Comparison of ENCODE assay signal across 24 mouse cellular contexts in the genomic region with DNA sequence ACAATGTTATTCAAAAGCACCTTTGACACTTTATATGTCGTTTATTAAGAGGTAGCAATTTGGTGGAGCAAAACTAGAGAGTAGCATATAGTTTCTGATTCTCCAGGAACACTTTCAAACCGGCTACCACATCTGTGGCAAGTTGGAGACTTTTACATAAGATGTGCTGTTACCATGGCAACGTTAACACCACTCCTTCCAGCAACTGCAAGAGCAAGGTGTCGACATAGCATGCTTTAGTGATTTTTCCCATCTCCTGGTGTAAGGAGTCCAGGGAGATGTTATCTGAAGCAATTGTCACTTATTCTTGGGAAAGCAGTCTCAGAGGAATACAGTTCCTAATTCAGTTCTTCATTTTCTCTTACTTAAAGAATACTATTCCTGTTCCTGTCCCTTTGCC.
DNase-seq lines count a peak whose midpoint lies in the region; ATAC-seq lines count a peak whose summit lies in the region.
"Had no signal": no experiment of that assay in that cellular context is flagged by ENCODE, and none has a peak within 500 bp of the region (broad histone marks: within the 10 kb centered on the region; RNA-seq: fewer than 3 reads in every experiment).

No protein-coding gene starts in this region.

- peaks cover 3% of the 10 kb centered on the region; the same call in 1 of the 2 replicates for H3K4me1 ChIP-seq in hindbrain, embryonic 14.5 days (replicated peaks; ENCODE audit: control insufficient read depth, insufficient read depth, low read length)
- H3K4me1 ChIP-seq in hindbrain, embryonic 13.5 days (replicated peaks) = peaks cover 10% of the 10 kb centered on the region
- H3K4me1 ChIP-seq in midbrain, embryonic 16.5 days (ENCODE audit: control insufficient read depth, insufficient read depth, low read length) = 0 out of 2 replicates have a peak, but pooled peaks cover 3% of the 10 kb centered on the region
- H3K4me1 ChIP-seq in midbrain, embryonic 10.5 days = no peaks in the 10 kb centered on the region
- H3K4me1 ChIP-seq: heart, embryonic 12.5 days; liver, embryonic 12.5 days had no signal

- DNase-seq in hindbrain, embryonic 14.5 days (ENCODE audit: low spot score) = peak; percentile 58
- no peak for DNase-seq in midbrain, embryonic 10.5 days (ENCODE audit: low spot score)
- DNase-seq in brain, embryonic 18.5 days (ENCODE audit: low read depth, low spot score) = peak; percentile 36
- DNase-seq in right cerebral cortex, postnatal 36 days (ENCODE audit: low spot score in 2 of 2) = peak; percentile 7 to 47
- DNase-seq in thymus, postnatal 4 days = no peak
- DNase-seq: adrenal gland, adult 8-10 months; cerebellum, adult 2 months; cerebellum, postnatal 36 days; heart, postnatal 14 days; kidney, adult 18-20 months; layer of hippocampus, postnatal 36 days; lung, embryonic 14.5 days; lung, postnatal 36 days; thymus, postnatal 25 days had no signal

- no peak overlapping the region for H3K4me3 ChIP-seq in hindbrain, embryonic 14.5 days (replicated peaks; ENCODE audit: low read length)
- H3K4me3 ChIP-seq in hindbrain, embryonic 13.5 days = no peak overlapping the region
- H3K4me3 ChIP-seq in midbrain, embryonic 16.5 days (ENCODE audit: low read depth, low read length) = no peak overlapping the region
- no peak overlapping the region for H3K4me3 ChIP-seq in midbrain, embryonic 10.5 days
- H3K4me3 ChIP-seq: embryonic facial prominence, embryonic 10.5 days; forebrain, embryonic 12.5 days; heart, embryonic 12.5 days; limb, embryonic 12.5 days; liver, embryonic 12.5 days; myocyte had no signal

- no peaks in the 10 kb centered on the region for H3K9me3 ChIP-seq in hindbrain, embryonic 14.5 days (ENCODE audit: control insufficient read depth, low read length)
- no peaks in the 10 kb centered on the region for H3K9me3 ChIP-seq in hindbrain, embryonic 13.5 days
- H3K9me3 ChIP-seq in midbrain, embryonic 16.5 days (replicated peaks; ENCODE audit: control insufficient read depth, low read length, poor library complexity, severe bottlenecking) = no peaks in the 10 kb centered on the region
- no peaks in the 10 kb centered on the region for H3K9me3 ChIP-seq in midbrain, embryonic 10.5 days (replicated peaks)
- H3K9me3 ChIP-seq: embryonic facial prominence, embryonic 10.5 days; forebrain, embryonic 12.5 days; heart, embryonic 12.5 days; limb, embryonic 12.5 days; liver, embryonic 12.5 days had no signal

- no peaks in the 10 kb centered on the region for H3K36me3 ChIP-seq in hindbrain, embryonic 14.5 days (replicated peaks; ENCODE audit: control insufficient read depth, insufficient read depth)
- H3K36me3 ChIP-seq in hindbrain, embryonic 13.5 days = no peaks in the 10 kb centered on the region
- no peaks in the 10 kb centered on the region for H3K36me3 ChIP-seq in midbrain, embryonic 16.5 days (ENCODE audit: control insufficient read depth, insufficient read depth, low read length)
- no peaks in the 10 kb centered on the region for H3K36me3 ChIP-seq in midbrain, embryonic 10.5 days
- H3K36me3 ChIP-seq: embryonic facial prominence, embryonic 10.5 days; forebrain, embryonic 12.5 days; heart, embryonic 12.5 days; limb, embryonic 12.5 days; liver, embryonic 12.5 days had no signal

- H3K27ac ChIP-seq in hindbrain, embryonic 14.5 days = no peak overlapping the region
- H3K27ac ChIP-seq in hindbrain, embryonic 13.5 days = no peak overlapping the region
- H3K27ac ChIP-seq in midbrain, embryonic 16.5 days (ENCODE audit: low read length) = no peak overlapping the region
- H3K27ac ChIP-seq in midbrain, embryonic 10.5 days (replicated peaks) = no peak overlapping the region
- H3K27ac ChIP-seq: embryonic facial prominence, embryonic 10.5 days; forebrain, embryonic 12.5 days; kidney, postnatal 0 days; limb, embryonic 12.5 days; liver, embryonic 12.5 days; stomach, postnatal 0 days had no signal

- ATAC-seq in hindbrain, embryonic 14.5 days (ENCODE audit: low FRiP score) = no peak
- no peak for ATAC-seq in hindbrain, embryonic 13.5 days (ENCODE audit: low FRiP score)
- ATAC-seq in midbrain, embryonic 16.5 days = peak; percentile 56; the same call in 1 of the 2 replicates
- ATAC-seq: liver, embryonic 12.5 days had no signal

- H3K4me2 ChIP-seq in hindbrain, embryonic 14.5 days (replicated peaks) = no peak overlapping the region
- H3K4me2 ChIP-seq in hindbrain, embryonic 13.5 days = no peak overlapping the region
- H3K4me2 ChIP-seq in midbrain, embryonic 16.5 days (ENCODE audit: low read length) = no peak overlapping the region
- H3K4me2 ChIP-seq: forebrain, embryonic 12.5 days; heart, embryonic 12.5 days; limb, embryonic 12.5 days; liver, embryonic 12.5 days; lung, embryonic 14.5 days had no signal

- no peak overlapping the region for H3K9ac ChIP-seq in hindbrain, embryonic 14.5 days
- H3K9ac ChIP-seq in hindbrain, embryonic 13.5 days = no peak overlapping the region
- H3K9ac ChIP-seq in midbrain, embryonic 16.5 days (ENCODE audit: low read depth, low read length) = no peak overlapping the region
- H3K9ac ChIP-seq: forebrain, embryonic 12.5 days; heart, embryonic 12.5 days; limb, embryonic 12.5 days; liver, embryonic 12.5 days; lung, embryonic 14.5 days had no signal

- no peaks in the 10 kb centered on the region for H3K27me3 ChIP-seq in hindbrain, embryonic 14.5 days (ENCODE audit: control insufficient read depth, insufficient read depth, low read length)
- no peaks in the 10 kb centered on the region for H3K27me3 ChIP-seq in hindbrain, embryonic 13.5 days
- H3K27me3 ChIP-seq in midbrain, embryonic 16.5 days (ENCODE audit: control insufficient read depth, insufficient read depth, low read depth, low read length) = no peaks in the 10 kb centered on the region
- H3K27me3 ChIP-seq in midbrain, embryonic 10.5 days (ENCODE audit: low read depth, poor library complexity, severe bottlenecking) = no peaks in the 10 kb centered on the region
- H3K27me3 ChIP-seq: forebrain, embryonic 12.5 days; heart, embryonic 12.5 days; limb, embryonic 12.5 days; liver, embryonic 12.5 days had no signal

- WGBS in hindbrain, embryonic 14.5 days = 46% methylated on average over 4 of the region's 4 CpGs
- WGBS in hindbrain, embryonic 13.5 days = 54% methylated on average over 4 of the region's 4 CpGs
- 47% methylated on average over 4 of the region's 4 CpGs for WGBS in midbrain, embryonic 16.5 days
- WGBS in midbrain, embryonic 10.5 days = 60% methylated on average over 4 of the region's 4 CpGs

Comparison
In these comparisons a context has a peak if more than half of its experiments do, and no peak if none do; other contexts are left out.
1. DNase-seq: peak in hindbrain, embryonic 14.5 days (single experiment), brain, embryonic 18.5 days (single experiment) and right cerebral cortex, postnatal 36 days (2 of 2); none in midbrain, embryonic 10.5 days (single experiment) and thymus, postnatal 4 days (single experiment).